Mouse (Mus musculus) liver (tissue): ENCODE measurements around the gene Anxa5.

Source experiments
- DNase-seq: peaks from one replicate; pipeline ENCODE4 v3.0.0-alpha.2; 2020; ENCODE audit warnings: mixed read lengths

The Anxa5 gene

GRCm38 (mm10) chr3:36475532-36476087 lies at the start of gene Anxa5, which contains the start of gene 1810062G17Rik:
Gene Anxa5, minus strand, starts transcription at chr3:36475894.
Gene 1810062G17Rik, plus strand, starts transcription at chr3:36475937.
- DNase-seq, result peak; percentile 95

GRCm38 (mm10) chr3:36524466-36524865 lies 48.8 kb upstream of the Anxa5 start:
- no peak for DNase-seq

GRCm38 (mm10) chr3:36522137-36522536 lies 46.4 kb upstream of the Anxa5 start:
- no peak for DNase-seq

- no peak for DNase-seq
Observed at GRCm38 (mm10) chr3:36521073-36522060, 45.7 kb upstream of the Anxa5 start, which contains the start of gene Gm11549. Gene Gm11549, minus strand, starts transcription at chr3:36521813.

- no peak for DNase-seq
Observed at GRCm38 (mm10) chr3:36516196-36516595, 40.5 kb upstream of the Anxa5 start.

GRCm38 (mm10) chr3:36511491-36511890 lies 35.8 kb upstream of the Anxa5 start:
- DNase-seq, result no peak

GRCm38 (mm10) chr3:36505809-36506735 lies 30.4 kb upstream of the Anxa5 start:
- no peak for DNase-seq

- DNase-seq, result no peak
Observed at GRCm38 (mm10) chr3:36505306-36505705, 29.6 kb upstream of the Anxa5 start.

- no peak for DNase-seq
Observed at GRCm38 (mm10) chr3:36501546-36501945, 25.9 kb upstream of the Anxa5 start.

GRCm38 (mm10) chr3:36500976-36501375 lies 25.3 kb upstream of the Anxa5 start:
- DNase-seq, result no peak

- no peak for DNase-seq
Observed at GRCm38 (mm10) chr3:36499418-36499817, 23.7 kb upstream of the Anxa5 start.

GRCm38 (mm10) chr3:36498224-36498623 lies 22.5 kb upstream of the Anxa5 start:
- DNase-seq, result no peak

- DNase-seq, result peak; percentile 72
Observed at GRCm38 (mm10) chr3:36496746-36497145, 21.1 kb upstream of the Anxa5 start.

- DNase-seq, result no peak
Observed at GRCm38 (mm10) chr3:36496273-36496672, 20.6 kb upstream of the Anxa5 start.

GRCm38 (mm10) chr3:36495436-36495835 lies 19.7 kb upstream of the Anxa5 start:
- peak; percentile 81 for DNase-seq

- no peak for DNase-seq
Observed at GRCm38 (mm10) chr3:36494613-36495012, 18.9 kb upstream of the Anxa5 start.

- DNase-seq, result no peak
Observed at GRCm38 (mm10) chr3:36493641-36494283, 18.1 kb upstream of the Anxa5 start.

GRCm38 (mm10) chr3:36492716-36493391 lies 17.2 kb upstream of the Anxa5 start:
- DNase-seq, result no peak

GRCm38 (mm10) chr3:36491535-36491934 lies 15.8 kb upstream of the Anxa5 start:
- no peak for DNase-seq

- DNase-seq, result no peak
Observed at GRCm38 (mm10) chr3:36489590-36489910, 13.9 kb upstream of the Anxa5 start.

GRCm38 (mm10) chr3:36488899-36489589 lies 13.3 kb upstream of the Anxa5 start:
- no peak for DNase-seq
